Mouse (Mus musculus) ES-E14 (cell line): ENCODE data around the gene Rita1. TPM values are rescaled to one million over a fixed set of nuclear protein-coding genes. Genes with fewer than 3 reads are reported as not detected.

ENCODE experiments used
- DNase-seq: peaks from one replicate; pipeline ENCODE4 v3.0.0-alpha.2; 2013; ENCODE audit warnings: low read depth, low spot score
- H3K27ac ChIP-seq: 2 replicates; pipeline ENCODE4 v1.5.1; 2012; ENCODE audit warnings: low read depth, mild to moderate bottlenecking, low read length, moderate library complexity, mixed read lengths; ENCODE audit not compliant: poor library complexity, insufficient read depth, severe bottlenecking
- H3K36me3 ChIP-seq: 2 replicates; pipeline ENCODE4 v1.6.1; 2012; ENCODE audit warnings: mild to moderate bottlenecking, low read length, moderate library complexity, mixed read lengths; ENCODE audit not compliant: control insufficient read depth, poor library complexity, insufficient read depth, severe bottlenecking
- H3K4me1 ChIP-seq, 2 experiments: fragments of 150-350 bp in 1 of 2; sonication (generic) in 1 of 2; 2 replicates each; pipeline ENCODE4 v1.6.1; 2012; ENCODE audit warnings: low read length in 2 of 2, mild to moderate bottlenecking in 1 of 2, mixed read lengths in 1 of 2; ENCODE audit not compliant: control insufficient read depth in 2 of 2, insufficient read depth in 2 of 2, poor library complexity in 1 of 2
- H3K4me3 ChIP-seq, 2 experiments: fragments of 150-350 bp in 1 of 2; sonication (generic) in 1 of 2; 2 replicates each; pipeline ENCODE4 v1.5.1; 2012; ENCODE audit warnings: low read length in 2 of 2, low read depth in 1 of 2, mild to moderate bottlenecking in 1 of 2, mixed read lengths in 1 of 2; ENCODE audit not compliant: insufficient read depth in 1 of 2, poor library complexity in 1 of 2, severe bottlenecking in 1 of 2
- H3K9ac ChIP-seq: 2 replicates; pipeline ENCODE4 v1.6.1; 2012; ENCODE audit warnings: low read depth, mild to moderate bottlenecking, low read length, mixed read lengths; ENCODE audit not compliant: poor library complexity, insufficient read depth, severe bottlenecking
- H3K9me3 ChIP-seq: fragments of 150-350 bp; sonication (generic); 2 replicates; pipeline ENCODE4 v1.6.1; 2012; ENCODE audit warnings: low read depth, mild to moderate bottlenecking, low read length; ENCODE audit not compliant: control insufficient read depth, insufficient read depth
- CHD2 ChIP-seq: IDR thresholded peaks from 2 replicates; pipeline ENCODE4 v1.6.1; 2014; ENCODE audit warnings: mild to moderate bottlenecking, low read depth, low read length, inconsistent platforms
- HCFC1 ChIP-seq: IDR thresholded peaks from 2 replicates; pipeline ENCODE4 v1.6.1; 2012; ENCODE audit warnings: low read length, inconsistent platforms, borderline replicate concordance; ENCODE audit not compliant: insufficient read depth
- MAFK ChIP-seq: IDR thresholded peaks from 2 replicates; pipeline ENCODE4 v1.6.1; 2014; ENCODE audit warnings: mild to moderate bottlenecking, low read depth, low read length, inconsistent platforms; ENCODE audit not compliant: insufficient read depth
- ZC3H11A ChIP-seq: IDR thresholded peaks from 2 replicates; pipeline ENCODE4 v1.6.1; 2012; ENCODE audit warnings: low read depth, mild to moderate bottlenecking, inconsistent platforms, low read length, borderline replicate concordance
- ZNF384 ChIP-seq: IDR thresholded peaks from 2 replicates; pipeline ENCODE4 v1.6.1; 2012; ENCODE audit warnings: low read depth, low read length, inconsistent platforms
- in situ Hi-C, 2 experiments: fragments of 600-800 bp; cut with MboI; formaldehyde crosslinking; loops; one replicate each; pipeline ENCODE4 v1.15.1; 2025; ENCODE audit warnings: low sequenced_read_pairs in 2 of 2, inconsistent platforms in 1 of 2; ENCODE audit not compliant: unreplicated experiment in 2 of 2
- total RNA-seq: library from RNA; depleted of rRNA; stranded (reverse); fragments of 300-350 nt; gene quantifications from 2 replicates; pipeline ENCODE4 v1.2.3, GENCODE M21; 2012

Gene Rita1
- total RNA-seq, 1 experiment, result 23.7 TPM

GRCm38 (mm10) chr5:120569791-120570190 lies 42.6 kb downstream of the Rita1 start:
- no peak overlapping the region for H3K9ac ChIP-seq
- TF ChIP-seq HCFC1 (no peak), CHD2 (no peak), MAFK (no peak), ZNF384 (no peak), ZC3H11A (no peak)
- peaks cover 0 to 2% of the 10 kb centered on the region in 2 experiments; a peak in 1 of 4 replicates for H3K4me1 ChIP-seq
- no peak overlapping the region for H3K4me3 ChIP-seq
- in situ Hi-C loops, result no loop called here
- no peak for DNase-seq
- no peak overlapping the region for H3K27ac ChIP-seq
- no peaks in the 10 kb centered on the region for H3K36me3 ChIP-seq
- no peaks in the 10 kb centered on the region for H3K9me3 ChIP-seq

GRCm38 (mm10) chr5:120568964-120569363 lies 43.4 kb downstream of the Rita1 start:
- no peak for DNase-seq
- no peak for TF ChIP-seq CHD2
- no peak for TF ChIP-seq MAFK
- TF ChIP-seq ZNF384, result no peak
- no peak for TF ChIP-seq ZC3H11A
- TF ChIP-seq HCFC1, result no peak
- in situ Hi-C loops, result no loop called here
- Histone ChIP-seq H3K4me1 (peaks cover 2 to 5% of the 10 kb centered on the region in 2 experiments; a peak in 3 of 4 replicates), H3K27ac (no peak overlapping the region), H3K9me3 (no peaks in the 10 kb centered on the region), H3K4me3 (no peak overlapping the region), H3K36me3 (no peaks in the 10 kb centered on the region), H3K9ac (no peak overlapping the region)

GRCm38 (mm10) chr5:120568336-120568768 lies 44.0 kb downstream of the Rita1 start:
- DNase-seq, result no peak
- in situ Hi-C loops, result no loop called here

GRCm38 (mm10) chr5:120567761-120568211 lies 44.6 kb downstream of the Rita1 start:
- Histone ChIP-seq H3K36me3 (no peaks in the 10 kb centered on the region), H3K9me3 (no peaks in the 10 kb centered on the region), H3K4me1 (peaks cover 4 to 6% of the 10 kb centered on the region in 2 experiments; a peak in 3 of 4 replicates), H3K27ac (no peak overlapping the region), H3K4me3 (no peak overlapping the region; a peak in 2 of 4 replicates), H3K9ac (no peak overlapping the region)
- in situ Hi-C loops, result no loop called here
- TF ChIP-seq CHD2, result no peak
- no peak for TF ChIP-seq ZC3H11A
- TF ChIP-seq ZNF384, result no peak
- no peak for TF ChIP-seq MAFK
- no peak for TF ChIP-seq HCFC1
- no peak for DNase-seq

More at GRCm38 (mm10) chr5:120568336-120568768, 44.0 kb downstream of the Rita1 start:
- Histone ChIP-seq H3K9me3 (no peaks in the 10 kb centered on the region), H3K4me3 (no peak overlapping the region), H3K36me3 (no peaks in the 10 kb centered on the region), H3K9ac (no peak overlapping the region), H3K4me1 (peaks cover 2 to 6% of the 10 kb centered on the region in 2 experiments; a peak in 3 of 4 replicates), H3K27ac (no peak overlapping the region)
- TF ChIP-seq MAFK (no peak), ZNF384 (no peak), CHD2 (no peak), HCFC1 (no peak), ZC3H11A (no peak)

- in situ Hi-C loops, result no loop called here
- H3K4me3 ChIP-seq, result peak overlapping the region; percentile 47
Measured at GRCm38 (mm10) chr5:120567253-120567701, 45.1 kb downstream of the Rita1 start.

More at GRCm38 (mm10) chr5:120567253-120567701, 45.1 kb downstream of the Rita1 start:
- Histone ChIP-seq H3K9me3 (no peaks in the 10 kb centered on the region), H3K4me1 (peaks cover 6% of the 10 kb centered on the region in 2 experiments; a peak in 3 of 4 replicates), H3K27ac (no peak overlapping the region), H3K9ac (peak overlapping the region; percentile 17; the same call in 1 of the 2 replicates), H3K36me3 (no peaks in the 10 kb centered on the region)
- DNase-seq, result no peak
- no peak for TF ChIP-seq MAFK
- no peak for TF ChIP-seq ZC3H11A
- TF ChIP-seq CHD2, result no peak
- no peak for TF ChIP-seq ZNF384
- no peak for TF ChIP-seq HCFC1
